Mouse (Mus musculus) c-Kit-negative CD71-positive TER-119-positive erythroid progenitor cells, embryonic 14.5 days (primary cell): Measurements from ENCODE around the gene Txnrd2.
A peak's percentile ranks its signal among the peaks of the same experiment; 100 is the strongest.

Source experiments
- DNase-seq: peaks from one replicate; pipeline ENCODE4 v3.0.0-alpha.2; 2013; ENCODE audit warnings: low read depth, low spot score

Gene Txnrd2

DNA sequence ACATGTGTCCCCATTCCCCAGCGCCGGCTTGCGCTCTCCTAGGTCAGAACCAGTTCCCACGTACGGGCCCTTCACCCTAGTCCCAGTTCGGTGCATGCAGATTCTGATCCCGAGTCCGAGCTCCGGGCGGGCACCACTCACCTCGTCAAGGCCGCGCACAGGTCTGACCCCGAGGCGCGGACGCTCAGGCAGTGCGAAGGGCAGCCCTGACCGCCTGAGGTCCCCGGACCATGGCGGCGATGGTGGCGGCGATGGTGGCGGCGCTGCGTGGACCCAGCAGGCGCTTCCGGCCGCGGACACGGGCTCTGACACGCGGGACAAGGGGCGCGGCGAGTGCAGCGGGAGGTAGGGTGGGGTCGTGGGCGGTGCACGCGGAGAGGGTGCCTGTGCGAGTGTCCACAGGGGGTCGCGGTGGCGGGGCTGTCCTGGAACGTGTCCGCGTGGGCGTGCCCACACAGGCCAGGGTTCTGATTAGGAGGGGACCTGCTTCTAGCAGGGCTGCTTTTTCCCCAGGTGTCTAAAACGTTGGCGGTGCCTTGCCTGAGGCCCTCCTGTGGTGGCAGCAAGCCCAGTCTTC lies at the start of gene Txnrd2:
Txnrd2 (plus strand) TSS at position 170 of the 577 bp plus-strand sequence.
- DNase-seq: peak; percentile 69

DNA sequence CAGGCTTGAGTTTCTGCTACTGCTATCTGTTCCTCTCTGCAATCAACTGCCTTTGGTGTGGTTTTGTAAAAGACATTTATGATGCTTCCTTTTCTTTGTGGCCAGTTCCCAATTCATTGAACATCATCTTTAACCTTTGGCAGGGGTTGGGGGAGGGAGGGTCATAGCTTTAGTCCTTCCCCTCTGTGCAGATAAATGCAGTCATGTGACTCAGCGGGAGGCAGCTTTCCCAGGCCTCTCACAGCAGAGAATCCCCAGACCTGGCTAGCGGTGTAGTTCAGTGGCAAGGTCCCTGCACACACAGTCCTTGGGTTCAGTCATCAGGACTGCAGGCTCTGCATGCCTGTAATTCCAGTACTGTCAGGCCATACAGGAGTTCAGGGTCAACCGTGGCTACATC lies 49.0 kb upstream of the Txnrd2 start:
- no peak for DNase-seq

GRCm38 (mm10) chr16:18378489-18378888 lies 47.7 kb upstream of the Txnrd2 start:
- DNase-seq: no peak

GRCm38 (mm10) chr16:18379338-18380001 lies 46.7 kb upstream of the Txnrd2 start:
- no peak for DNase-seq

DNA sequence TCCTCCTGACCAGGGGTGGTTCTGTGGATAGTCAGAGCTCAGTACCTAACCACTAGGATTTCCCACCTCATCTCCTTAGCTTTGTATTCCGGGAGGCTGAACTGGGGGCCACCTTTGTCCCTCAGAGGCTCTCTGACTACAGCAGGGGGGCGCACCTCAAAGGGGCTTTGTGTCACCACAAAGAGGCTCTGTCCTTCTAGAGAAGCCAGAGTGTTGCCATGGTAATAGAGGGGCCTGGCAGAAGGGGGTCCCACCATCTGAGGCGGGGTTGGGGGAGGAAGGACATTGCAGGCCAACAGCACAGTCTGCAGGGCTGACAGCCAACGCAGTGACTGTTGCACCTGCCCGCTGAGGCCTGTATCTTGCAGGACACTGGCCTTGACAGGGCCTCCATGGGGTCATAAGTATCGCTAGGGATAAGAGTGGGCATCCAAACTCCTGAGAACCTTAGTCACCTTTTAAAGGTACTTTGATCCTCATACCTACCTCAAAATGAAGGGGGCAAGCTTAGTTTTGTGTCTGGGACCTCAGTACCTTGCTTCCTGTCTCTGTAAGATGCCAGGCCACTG lies 45.6 kb upstream of the Txnrd2 start:
- DNase-seq: no peak

- DNase-seq: no peak
Observed at GRCm38 (mm10) chr16:18381621-18382258, 44.4 kb upstream of the Txnrd2 start.

DNA sequence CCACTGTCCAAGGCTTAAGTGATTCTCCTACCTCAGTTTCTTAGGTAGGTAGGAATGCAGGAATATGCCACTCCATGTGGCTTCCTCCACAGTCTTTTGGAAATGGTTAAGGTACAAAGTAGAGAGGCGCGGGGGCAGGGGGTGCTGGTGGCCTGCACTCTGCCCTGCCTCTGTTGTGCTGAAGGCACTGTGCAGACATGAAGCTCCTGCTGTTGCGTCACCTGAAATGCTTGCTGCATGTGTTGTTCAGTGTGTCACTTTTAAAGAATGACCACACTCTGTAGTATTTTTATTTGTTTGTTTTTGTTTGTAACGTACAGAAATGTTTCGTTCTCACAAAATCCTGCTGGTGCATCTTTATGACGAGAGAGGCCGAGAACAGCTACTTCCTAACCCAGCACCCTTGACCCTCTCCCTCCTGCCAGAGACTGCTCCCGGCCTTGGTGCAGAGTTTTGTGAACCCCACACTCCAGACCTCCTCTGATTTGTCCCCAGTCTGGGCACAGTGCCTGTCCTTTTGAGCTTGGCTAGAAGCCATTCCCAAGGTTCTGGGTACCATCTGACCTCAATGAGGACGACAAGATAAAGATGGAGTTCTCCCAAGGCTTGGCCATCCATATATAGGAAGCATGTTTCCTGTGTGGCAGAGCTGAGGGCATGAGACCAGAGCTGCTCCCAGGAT lies 43.0 kb upstream of the Txnrd2 start:
- DNase-seq: no peak

DNA sequence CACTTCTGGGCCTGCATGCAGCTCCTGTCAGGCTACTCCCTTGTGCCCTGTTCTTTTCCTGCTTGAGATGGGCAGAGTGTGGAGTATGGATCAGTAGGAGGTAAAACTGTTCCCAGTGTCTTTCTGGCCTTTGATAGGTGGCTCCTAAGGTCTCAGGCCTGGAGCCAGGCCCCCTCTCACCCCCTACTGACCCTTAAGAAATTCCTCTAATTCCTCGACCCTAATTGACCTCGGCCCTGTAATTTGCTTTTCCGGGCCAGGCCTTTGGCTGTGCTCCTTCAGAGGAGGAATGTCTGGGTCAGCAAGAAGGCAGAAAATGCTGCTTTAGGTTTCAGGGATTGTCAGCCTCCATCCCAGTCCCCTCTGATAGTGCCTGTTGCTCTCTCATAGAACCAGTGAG lies 42.4 kb upstream of the Txnrd2 start:
- no peak for DNase-seq

DNA sequence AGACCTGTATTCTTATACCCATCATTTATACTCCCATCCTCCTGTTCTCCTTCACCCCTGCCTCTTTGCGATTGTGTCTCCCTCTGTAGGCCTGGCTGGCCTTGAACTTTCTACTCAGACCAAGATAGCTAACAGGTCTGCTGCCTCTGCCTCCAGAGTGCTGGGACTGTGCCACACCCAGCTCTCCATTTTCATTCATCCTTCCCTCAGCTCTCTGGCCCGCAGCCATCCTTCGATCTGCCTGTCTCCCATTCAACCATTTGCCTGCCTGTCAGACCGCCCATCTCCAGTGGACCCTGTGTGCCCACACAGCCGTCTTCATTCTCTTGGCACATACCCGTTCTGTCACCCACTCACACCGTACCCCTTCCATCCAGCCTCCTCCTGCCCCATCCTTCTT lies 42.0 kb upstream of the Txnrd2 start:
- no peak for DNase-seq

- DNase-seq: no peak
Observed at GRCm38 (mm10) chr16:18384659-18385058, 41.5 kb upstream of the Txnrd2 start.

- DNase-seq: no peak
Observed at GRCm38 (mm10) chr16:18385411-18385810, 40.8 kb upstream of the Txnrd2 start.

DNA sequence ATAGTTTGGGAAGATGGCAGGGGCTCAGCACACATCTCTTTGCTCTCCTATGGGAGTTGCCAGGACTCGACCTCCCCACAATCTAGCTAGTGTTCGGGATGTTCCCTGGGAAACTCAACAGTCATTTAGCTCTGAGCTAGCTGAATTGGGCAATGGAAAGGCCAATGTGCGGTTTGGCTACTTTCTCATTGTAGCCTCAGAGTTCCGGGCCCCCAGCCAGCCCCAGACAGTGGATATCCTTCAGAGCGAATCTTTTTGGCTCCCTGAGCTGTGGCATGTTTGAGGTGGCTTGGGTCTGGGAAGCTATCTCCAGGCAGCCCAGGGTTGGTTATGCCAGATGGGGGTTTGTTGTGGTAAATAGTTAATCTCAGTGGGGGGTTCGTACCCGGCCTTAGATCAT lies 39.7 kb upstream of the Txnrd2 start:
- DNase-seq: no peak

GRCm38 (mm10) chr16:18386972-18387371 lies 39.2 kb upstream of the Txnrd2 start:
- no peak for DNase-seq

DNA sequence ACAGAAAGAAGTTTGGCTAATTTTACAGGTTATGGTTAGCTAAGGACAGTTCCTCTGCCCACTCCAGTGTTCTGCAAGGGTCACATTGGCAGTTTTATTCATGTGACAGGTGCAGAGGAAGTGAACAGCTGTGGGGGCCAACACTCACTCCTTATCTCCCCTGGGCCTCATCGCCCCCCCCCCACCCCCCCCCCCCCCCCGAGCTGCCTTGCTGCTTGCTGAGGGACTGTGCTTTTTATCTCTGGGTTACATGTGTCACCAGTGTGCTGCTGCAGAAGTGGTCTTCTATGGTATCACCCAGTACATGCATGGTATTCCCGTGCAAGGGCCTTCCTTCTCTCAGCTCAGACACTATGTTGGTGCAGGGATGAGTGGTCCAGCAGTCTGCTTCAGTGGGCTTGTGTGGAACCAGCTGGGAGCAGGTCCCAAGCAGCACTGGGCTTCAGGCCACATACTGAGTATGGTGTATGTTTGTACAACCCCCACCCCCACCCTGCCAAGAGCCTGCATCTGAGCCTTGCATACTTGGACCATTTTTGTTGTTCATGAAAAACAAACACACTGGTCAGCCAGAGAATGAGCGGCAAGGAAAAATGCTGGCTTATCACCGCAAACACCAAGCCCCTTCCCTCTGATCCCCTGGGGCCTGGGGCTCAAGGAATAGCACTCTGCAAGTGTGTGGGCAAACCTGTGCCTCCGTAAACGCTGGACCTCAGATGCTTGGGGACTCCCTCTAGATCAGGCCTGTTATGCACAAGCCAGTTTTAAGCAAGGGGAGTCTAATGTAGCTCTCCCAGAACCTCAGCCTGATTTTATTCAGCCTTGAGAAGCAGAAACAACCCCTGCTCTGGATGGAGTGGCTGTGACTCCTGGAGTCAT lies 38.2 kb upstream of the Txnrd2 start:
- no peak for DNase-seq

DNA sequence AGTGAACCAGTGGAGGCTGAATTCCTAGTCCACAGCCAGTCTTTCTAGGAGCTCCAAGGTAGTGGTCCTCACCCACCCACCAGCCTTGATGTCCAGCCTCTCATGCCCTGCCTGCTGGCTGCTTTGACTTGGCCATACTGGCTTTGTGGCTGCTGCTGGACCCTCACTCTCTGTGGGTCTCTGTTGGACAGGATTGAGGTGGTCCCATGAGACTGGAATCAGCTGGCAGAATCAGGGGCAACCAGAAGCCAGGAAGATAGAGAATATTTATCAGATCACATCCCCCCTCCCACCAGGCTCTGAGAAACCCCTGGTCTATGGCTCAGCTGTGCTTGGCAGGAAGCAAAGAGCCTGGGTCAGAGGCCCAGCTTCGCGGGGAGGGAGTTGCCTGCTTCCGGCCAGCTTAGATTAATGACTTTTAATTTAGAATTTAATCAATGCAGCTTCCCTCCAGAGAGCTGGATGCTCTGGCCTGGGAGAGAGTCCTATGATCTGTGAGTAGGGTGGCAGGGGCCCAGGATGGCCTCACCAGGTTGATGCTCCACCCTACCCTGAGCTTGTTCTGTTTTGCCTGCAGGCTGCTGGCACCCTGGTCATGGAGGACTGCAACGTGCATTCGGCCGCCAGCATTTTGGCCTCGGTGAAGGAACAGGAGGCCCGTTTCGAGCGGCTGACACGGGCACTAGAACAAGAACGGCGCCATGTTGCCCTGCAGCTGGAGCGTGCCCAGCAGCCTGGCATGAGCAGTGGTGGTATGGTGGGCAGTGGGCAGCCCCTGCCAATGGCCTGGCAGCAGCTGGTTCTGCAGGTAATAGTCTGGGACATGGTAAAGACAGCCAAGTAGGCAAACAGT lies 37.4 kb upstream of the Txnrd2 start:
- DNase-seq: no peak

- no peak for DNase-seq
Observed at GRCm38 (mm10) chr16:18390399-18390798, 35.8 kb upstream of the Txnrd2 start.

DNA sequence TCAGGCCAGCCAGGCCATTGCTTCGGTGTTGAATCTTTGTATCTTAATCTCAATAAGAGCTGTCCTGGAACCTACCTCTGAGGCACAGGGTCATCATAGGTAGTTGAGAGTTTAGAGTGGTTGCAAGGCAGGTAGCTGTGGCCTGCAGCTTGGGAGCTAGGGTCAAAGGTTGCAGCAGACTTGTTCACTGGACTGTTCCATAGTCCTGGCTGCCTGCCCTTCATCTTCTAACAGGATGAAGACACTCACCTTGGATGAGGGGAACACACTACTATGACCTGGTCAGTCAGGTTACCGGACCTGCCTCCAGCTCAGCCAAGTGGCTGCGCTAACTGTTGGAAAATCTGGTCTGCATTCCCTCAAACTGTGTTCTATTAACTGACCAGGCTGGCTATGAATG lies 35.1 kb upstream of the Txnrd2 start:
- DNase-seq: no peak

DNA sequence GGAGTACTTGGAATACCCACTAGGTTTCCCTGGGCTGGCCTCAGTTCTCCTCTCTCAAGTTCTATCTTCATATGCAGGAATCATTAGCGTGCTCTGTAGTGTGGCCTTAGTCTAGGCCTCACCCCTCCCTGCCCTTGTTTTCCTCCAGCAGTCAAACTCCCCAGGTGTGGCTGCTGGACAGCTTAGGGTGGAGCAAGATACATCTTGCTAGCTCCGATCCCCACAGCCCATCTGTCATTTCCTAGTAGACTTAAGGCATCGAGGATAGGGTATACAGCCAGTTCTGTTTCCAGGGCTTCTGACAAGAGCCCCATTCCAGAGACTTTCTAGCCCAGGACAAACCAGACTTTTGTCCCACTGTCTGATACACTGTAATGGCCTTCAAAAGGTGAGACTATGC lies 34.5 kb upstream of the Txnrd2 start:
- DNase-seq: no peak

- peak; percentile 81 for DNase-seq
Observed at GRCm38 (mm10) chr16:18392469-18393426, 33.4 kb upstream of the Txnrd2 start.
